Mouse (Mus musculus) small intestine, adult 2 months (tissue): ENCODE measurements around the gene Neto2.

ENCODE experiments used
- CTCF ChIP-seq: fragments of 200-500 bp; IDR thresholded peaks from 2 replicates; pipeline ENCODE4 v1.5.1; 2012; ENCODE audit warnings: low read depth, mild to moderate bottlenecking, control low read depth, inconsistent platforms, low read length, moderate library complexity, mixed read lengths; ENCODE audit not compliant: insufficient replicate concordance, insufficient read length; ENCODE audit errors: extremely low read depth
- POLR2A ChIP-seq: fragments of 200-500 bp; IDR thresholded peaks from 2 replicates; pipeline ENCODE4 v1.6.1; 2012; ENCODE audit warnings: low read depth, mild to moderate bottlenecking, control low read depth, inconsistent platforms, low read length, moderate library complexity

DNA sequence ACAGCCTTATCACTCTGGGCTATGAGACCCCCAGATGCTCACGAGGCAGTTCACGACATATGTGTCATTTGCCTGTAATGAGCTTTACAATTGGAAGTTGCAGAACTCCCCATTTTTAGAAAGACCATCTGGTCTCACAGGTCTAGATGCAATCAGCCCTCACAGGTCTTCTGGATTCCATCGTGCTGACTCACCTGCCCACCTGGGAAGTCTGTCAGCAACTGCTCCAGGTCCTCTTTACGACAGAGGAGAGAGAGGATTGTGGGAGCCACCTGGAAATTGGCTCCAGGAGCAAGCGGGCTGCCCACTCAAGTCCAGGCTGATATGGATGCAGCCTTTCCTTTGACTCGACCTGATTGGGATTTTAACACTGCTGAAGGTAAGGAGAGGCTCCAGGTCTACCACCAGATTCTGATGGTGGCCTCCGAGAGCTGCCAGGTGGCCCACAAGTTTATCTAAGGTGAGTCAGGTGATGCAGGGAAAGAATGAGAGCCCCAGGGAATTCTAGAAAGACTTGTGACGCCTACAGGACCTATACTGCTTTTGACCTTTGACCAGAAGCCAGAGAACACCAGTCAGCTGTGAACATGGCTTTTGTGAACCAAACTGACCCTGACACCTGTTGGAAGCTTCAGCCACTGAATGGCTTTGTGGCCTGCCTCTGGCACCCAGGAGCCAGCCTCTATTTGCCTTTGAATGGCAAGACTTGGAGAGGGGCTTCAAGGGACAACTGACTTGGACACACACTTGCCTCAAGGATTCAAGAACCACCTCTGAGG, 103.1 kb downstream of the Neto2 start:
- TF ChIP-seq POLR2A (no peak), CTCF (no peak)
